Mouse (Mus musculus) liver, postnatal 0 days (tissue): ENCODE measurements around the gene Lrguk. TPM values are rescaled to one million over a fixed set of nuclear protein-coding genes. Genes with fewer than 3 reads are reported as not detected.

Experiments used
- ATAC-seq: fragments of 200-750 bp; cut with Nextera tagmentation; 2 replicates; pipeline ENCODE4 v1.8.0; 2017; ENCODE audit warnings: mild to moderate bottlenecking, moderate library complexity
- DNase-seq: peaks from one replicate; pipeline ENCODE4 v3.0.0-alpha.2; 2016
- H3K27ac ChIP-seq: fragments of 300-500 bp; sonication (generic); 2 replicates; pipeline ENCODE4 v1.5.1; 2014; ENCODE audit warnings: antibody characterized with exemption, moderate library complexity, mild to moderate bottlenecking, low read depth
- H3K27me3 ChIP-seq: fragments of 300-500 bp; sonication (generic); 2 replicates; pipeline ENCODE4 v1.6.1; 2014; ENCODE audit warnings: low read length, control low read depth, mixed read lengths; ENCODE audit not compliant: insufficient read depth
- H3K36me3 ChIP-seq: fragments of 300-500 bp; sonication (generic); replicated peaks from 2 replicates; pipeline ENCODE4 v1.6.1; 2014; ENCODE audit warnings: mild to moderate bottlenecking, control low read depth, low read length, moderate library complexity, mixed read lengths; ENCODE audit not compliant: insufficient read depth
- H3K4me1 ChIP-seq: fragments of 300-500 bp; sonication (generic); 2 replicates; pipeline ENCODE4 v1.6.1; 2014; ENCODE audit warnings: antibody characterized with exemption, mild to moderate bottlenecking, control low read depth; ENCODE audit not compliant: insufficient read depth
- H3K4me2 ChIP-seq: fragments of 300-500 bp; sonication (generic); 2 replicates; pipeline ENCODE4 v1.6.1; 2014; ENCODE audit warnings: low read depth, mild to moderate bottlenecking, low read length, moderate library complexity, mixed read lengths
- H3K4me3 ChIP-seq: fragments of 300-500 bp; sonication (generic); 2 replicates; pipeline ENCODE4 v1.5.1; 2014; ENCODE audit warnings: low read depth, low read length
- H3K9ac ChIP-seq: fragments of 300-500 bp; sonication (generic); replicated peaks from 2 replicates; pipeline ENCODE4 v1.6.1; 2014; ENCODE audit warnings: mild to moderate bottlenecking, moderate library complexity
- H3K9me3 ChIP-seq: fragments of 300-500 bp; sonication (generic); 2 replicates; pipeline ENCODE4 v1.6.1; 2016; ENCODE audit warnings: mild to moderate bottlenecking, control low read depth, low read length, mixed read lengths
- CTCF ChIP-seq: sonication (generic); IDR thresholded peaks from 2 replicates; pipeline ENCODE4 v1.5.1; 2016; ENCODE audit warnings: antibody characterized with exemption, low read depth
- EP300 ChIP-seq: IDR thresholded peaks from 2 replicates; pipeline ENCODE4 v1.6.1; 2016; ENCODE audit warnings: antibody characterized with exemption, low read depth, mild to moderate bottlenecking
- WGBS: fragments of 180-500 bp; shearing (Covaris S2); extraction: QIAGEN DNeasy Blood & Tissue Kit; methylation state at CpG from one replicate; pipeline ENCODE4 v1.1.7; 2014; ENCODE audit not compliant: insufficient replicate concordance; 5-methylcytosine and 5-hydroxymethylcytosine counted together
- polyA plus RNA-seq: library from polyadenylated mRNA; unstranded; fragments of >200 nt; fragmentation: Nextera tagmentation; extraction: Ambion mirVana; gene quantifications from 2 replicates; pipeline ENCODE4 v1.2.1, GENCODE M21; 2015

The Lrguk gene
- polyA plus RNA-seq, 1 experiment from 2014 or later, result 0.04 TPM

GRCm38 (mm10) chr6:33999530-33999929, 29.7 kb upstream of the Lrguk start:
- H3K36me3 ChIP-seq, result no peaks in the 10 kb centered on the region
- no peak overlapping the region for H3K9ac ChIP-seq
- no peaks in the 10 kb centered on the region for H3K27me3 ChIP-seq
- TF ChIP-seq CTCF, result no peak
- no peak for TF ChIP-seq EP300
- DNase-seq (no peak), ATAC-seq (no peak)
- 54% methylated on average over 7 of the region's 7 CpGs for WGBS
- H3K4me1 ChIP-seq, result no peaks in the 10 kb centered on the region
- no peak overlapping the region for H3K4me2 ChIP-seq
- no peak overlapping the region for H3K4me3 ChIP-seq
- H3K9me3 ChIP-seq, result no peaks in the 10 kb centered on the region
- no peak overlapping the region for H3K27ac ChIP-seq

GRCm38 (mm10) chr6:34000644-34001043, 28.6 kb upstream of the Lrguk start:
- H3K9ac ChIP-seq, result no peak overlapping the region
- 47% methylated on average over 7 of the region's 7 CpGs for WGBS
- no peak for DNase-seq
- no peak overlapping the region for H3K27ac ChIP-seq
- no peak overlapping the region for H3K4me2 ChIP-seq
- no peaks in the 10 kb centered on the region for H3K36me3 ChIP-seq
- no peak for ATAC-seq
- H3K4me3 ChIP-seq, result no peak overlapping the region
- H3K9me3 ChIP-seq, result no peaks in the 10 kb centered on the region
- H3K4me1 ChIP-seq, result no peaks in the 10 kb centered on the region
- H3K27me3 ChIP-seq, result no peaks in the 10 kb centered on the region
- TF ChIP-seq CTCF (no peak), EP300 (no peak)

GRCm38 (mm10) chr6:34003033-34003432, 26.2 kb upstream of the Lrguk start:
- H3K4me1 ChIP-seq, result no peaks in the 10 kb centered on the region
- no peak overlapping the region for H3K4me3 ChIP-seq
- DNase-seq (no peak), ATAC-seq (no peak)
- H3K27ac ChIP-seq, result no peak overlapping the region
- H3K9me3 ChIP-seq, result no peaks in the 10 kb centered on the region
- H3K36me3 ChIP-seq, result no peaks in the 10 kb centered on the region
- TF ChIP-seq CTCF (no peak), EP300 (no peak)
- H3K9ac ChIP-seq, result no peak overlapping the region
- H3K4me2 ChIP-seq, result no peak overlapping the region
- 21% methylated on average over 1 of the region's 1 CpGs for WGBS
- H3K27me3 ChIP-seq, result no peaks in the 10 kb centered on the region

GRCm38 (mm10) chr6:34013469-34013868, 15.8 kb upstream of the Lrguk start:
- no peak overlapping the region for H3K4me3 ChIP-seq
- WGBS, result 79% methylated on average over 6 of the region's 6 CpGs
- no peak for DNase-seq
- TF ChIP-seq EP300 (no peak), CTCF (no peak)
- no peaks in the 10 kb centered on the region for H3K27me3 ChIP-seq
- no peak overlapping the region for H3K4me2 ChIP-seq
- no peaks in the 10 kb centered on the region for H3K36me3 ChIP-seq
- no peak overlapping the region for H3K9ac ChIP-seq
- no peaks in the 10 kb centered on the region for H3K4me1 ChIP-seq
- peaks cover 2% of the 10 kb centered on the region; the same call in 1 of the 2 replicates for H3K9me3 ChIP-seq
- H3K27ac ChIP-seq, result no peak overlapping the region
- no peak for ATAC-seq

GRCm38 (mm10) chr6:34029746-34030027, 439 bp downstream of the Lrguk start:
- 3% methylated on average over 4 of the region's 4 CpGs for WGBS
- H3K9ac ChIP-seq, result peak overlapping the region; percentile 63
- no peaks in the 10 kb centered on the region for H3K9me3 ChIP-seq
- peaks cover 6% of the 10 kb centered on the region for H3K4me1 ChIP-seq
- DNase-seq (no peak), ATAC-seq (peak; percentile 59)
- TF ChIP-seq CTCF (no peak), EP300 (no peak)
- no peaks in the 10 kb centered on the region for H3K36me3 ChIP-seq
- H3K4me2 ChIP-seq, result peak overlapping the region; percentile 98
- no peak overlapping the region for H3K27ac ChIP-seq
- H3K27me3 ChIP-seq, result no peaks in the 10 kb centered on the region
- peak overlapping the region; percentile 64 for H3K4me3 ChIP-seq

- Histone ChIP-seq H3K27me3 (no peaks in the 10 kb centered on the region), H3K4me1 (peaks cover 4% of the 10 kb centered on the region), H3K4me3 (no peak overlapping the region), H3K9ac (no peak overlapping the region), H3K9me3 (no peaks in the 10 kb centered on the region), H3K27ac (no peak overlapping the region), H3K36me3 (no peaks in the 10 kb centered on the region), H3K4me2 (no peak overlapping the region)
- TF ChIP-seq EP300, result no peak
- no peak for TF ChIP-seq CTCF
- 43% methylated on average over 3 of the region's 3 CpGs for WGBS
- ATAC-seq (no peak), DNase-seq (no peak)
Observed at GRCm38 (mm10) chr6:34034096-34034495, 4.8 kb downstream of the Lrguk start.
